Mouse (Mus musculus): ENCODE measurements at regions not wholly inside any gene's neighbourhood (a gene's known extent, or its start where the extent isn't known, plus 50 kb on each side); places are given as distances from the start of the nearest gene placed in this dataset.

DNA sequence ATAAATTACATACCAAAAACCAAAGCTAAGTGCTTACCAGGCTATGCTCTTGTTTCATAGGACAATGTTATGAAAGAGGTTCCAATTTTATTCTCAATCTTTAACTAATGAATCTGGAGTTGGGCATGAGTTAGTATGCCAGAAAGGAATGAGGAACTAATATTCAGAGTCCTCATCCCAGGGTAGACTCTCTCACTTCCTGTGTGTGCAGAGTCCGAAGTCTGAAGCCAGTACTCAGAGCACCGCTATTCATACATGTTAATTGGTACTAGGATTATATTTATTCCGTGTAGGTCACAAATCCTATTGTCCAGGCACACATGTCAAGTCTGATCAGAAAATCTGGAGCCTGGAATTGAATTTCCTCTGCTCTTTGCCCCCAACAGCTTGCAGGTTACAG lies 2858.7 kb upstream of the 5930422O12Rik start:
- TF ChIP-seq CHD2 (IDR thresholded peaks at IDR 0.05; ENCODE audit: low read depth, low read length) (no peak), HCFC1 (IDR thresholded peaks at IDR 0.05; ENCODE audit: borderline replicate concordance, insufficient read depth, low read length) (no peak)
